Mouse (Mus musculus) kidney, adult 2 months (tissue): ENCODE measurements around the gene Dnah8.

Experiments used
- CTCF ChIP-seq: fragments of 200-500 bp; conservative IDR thresholded peaks from 2 replicates; pipeline ENCODE4 v1.5.1; 2011; ENCODE audit warnings: low read depth, mild to moderate bottlenecking, control low read depth, low read length, moderate library complexity, mixed read lengths; ENCODE audit not compliant: insufficient read depth, insufficient read length
- POLR2A ChIP-seq: fragments of 200-500 bp; IDR thresholded peaks from one replicate; pipeline ENCODE4 v1.6.1; 2011; ENCODE audit warnings: low read depth, low read length, control low read depth

GRCm38 (mm10) chr17:30752370-30752818 lies 128.2 kb downstream of the Dnah8 start:
- TF ChIP-seq CTCF: no peak
- no peak for TF ChIP-seq POLR2A
